23 mouse cellular contexts compared by ENCODE assay signal in genomic region chr12:4614722-4615121, GRCm38 (mm10). TPM values are rescaled to one million over a fixed set of nuclear protein-coding genes. Genes with fewer than 3 reads are reported as not detected.
"Had no signal": no experiment of that assay in that cellular context is flagged by ENCODE, and none has a peak within 500 bp of the region (broad histone marks: within the 10 kb centered on the region; RNA-seq: fewer than 3 reads in every experiment).

No protein-coding gene starts in this region.

- H3K4me3 ChIP-seq: megakaryocyte, embryonic 14.5 days; midbrain, embryonic 13.5 days; myocyte; neural tube, embryonic 13.5 days; neural tube, embryonic 15.5 days; stomach, embryonic 15.5 days had no signal

- DNase-seq: lung, adult 18-20 months; lung, embryonic 14.5 days; lung, postnatal 10 days; lung, postnatal 4 days; right cerebral cortex, postnatal 14 days; thymus, adult 2 months; thymus, postnatal 25 days; thymus, postnatal 4 days had no signal

- H3K4me1 ChIP-seq: midbrain, embryonic 13.5 days; neural tube, embryonic 13.5 days; neural tube, embryonic 15.5 days had no signal

- H3K27me3 ChIP-seq: megakaryocyte, embryonic 14.5 days; midbrain, embryonic 13.5 days; neural tube, embryonic 13.5 days; neural tube, embryonic 15.5 days; stomach, embryonic 15.5 days had no signal

- ATAC-seq: midbrain, embryonic 13.5 days; midbrain, embryonic 16.5 days had no signal

- H3K9ac ChIP-seq: lung, embryonic 14.5 days; midbrain, embryonic 13.5 days; neural tube, embryonic 13.5 days; neural tube, embryonic 15.5 days; stomach, embryonic 15.5 days had no signal

- H3K36me3 ChIP-seq: midbrain, embryonic 13.5 days; neural tube, embryonic 13.5 days; neural tube, embryonic 15.5 days; stomach, embryonic 15.5 days had no signal

- H3K9me3 ChIP-seq: megakaryocyte, embryonic 14.5 days; midbrain, embryonic 13.5 days; neural tube, embryonic 13.5 days; neural tube, embryonic 15.5 days; stomach, embryonic 15.5 days had no signal

- H3K27ac ChIP-seq: midbrain, embryonic 13.5 days; neural tube, embryonic 13.5 days; neural tube, embryonic 15.5 days; stomach, embryonic 15.5 days; stomach, postnatal 0 days had no signal

RNA-seq across cellular contexts. Expression of gene Gm3625, which starts 22.0 kb away (rescaled TPM):
- polyA plus RNA-seq: liver, embryonic 16.5 days; lung, embryonic 14.5 days; lung, embryonic 16.5 days; midbrain, embryonic 11.5 days; midbrain, embryonic 13.5 days; midbrain, embryonic 16.5 days; myocyte; neural tube, embryonic 11.5 days; neural tube, embryonic 13.5 days; neural tube, embryonic 15.5 days; spleen, adult 2 months; stomach, embryonic 15.5 days; stomach, postnatal 0 days; testis, adult 2 months; thymus, adult 2 months; urinary bladder, adult 2 months had no signal
